Mouse (Mus musculus) ES-Bruce4 (cell line): ENCODE data around the gene Phldb3.

Experiments
- CTCF ChIP-seq: IDR thresholded peaks from one replicate; pipeline ENCODE4 v1.8.1; 2011; ENCODE audit warnings: low read depth, low read length
- EP300 ChIP-seq: IDR thresholded peaks from 2 replicates; pipeline ENCODE4 v1.6.1; 2011; ENCODE audit warnings: low read depth, low read length; ENCODE audit not compliant: insufficient read depth
- POLR2A ChIP-seq: IDR thresholded peaks from one replicate; pipeline ENCODE4 v1.8.1; 2011; ENCODE audit warnings: low read length; ENCODE audit not compliant: insufficient read depth

DNA sequence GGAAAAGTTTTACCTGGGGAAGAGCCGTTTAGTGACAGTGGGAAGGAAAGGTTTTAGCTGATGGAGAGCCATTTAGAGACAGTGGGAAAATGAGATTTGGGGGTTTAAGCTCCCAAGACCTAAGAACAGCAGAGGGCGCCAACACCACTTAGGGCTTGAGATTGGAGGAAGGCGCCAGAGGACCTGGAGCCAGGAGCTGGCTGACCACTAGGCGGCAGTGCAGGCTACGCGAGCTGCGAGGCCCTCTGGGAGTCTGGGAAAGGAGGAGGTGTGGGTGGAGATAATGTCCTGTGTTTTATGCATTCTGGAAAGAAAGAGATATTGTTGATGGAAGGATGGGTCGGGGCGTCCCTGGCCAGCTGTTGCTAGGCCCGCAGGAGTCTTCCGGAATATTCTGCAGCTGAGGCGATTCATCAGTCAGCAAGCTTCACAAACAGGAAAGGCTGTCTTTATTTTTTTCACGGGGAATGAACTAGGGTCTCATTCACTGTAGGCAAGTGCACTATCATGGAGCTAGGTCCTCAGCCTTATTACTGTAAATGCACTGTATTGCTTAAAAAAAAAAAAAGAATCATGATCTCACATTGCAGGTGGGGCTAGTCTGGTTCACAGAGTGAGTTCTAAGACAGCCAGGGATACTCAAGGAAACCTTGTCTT is 9.5 kb upstream of the Phldb3 start:
- peak; percentile 100 for TF ChIP-seq CTCF
- no peak for TF ChIP-seq POLR2A
- TF ChIP-seq EP300 = no peak; the same call in 1 of the 2 replicates
